Mouse (Mus musculus) small intestine, adult 2 months (tissue): ENCODE data around the gene Dmkn. TPM values are rescaled to one million over a fixed set of nuclear protein-coding genes. Genes with fewer than 3 reads are reported as not detected.

Experiments
- H3K27ac ChIP-seq: fragments of 200-500 bp; 2 replicates; pipeline ENCODE4 v1.5.1; 2012; ENCODE audit warnings: low read depth, low read length, control low read depth, inconsistent platforms; ENCODE audit not compliant: insufficient read depth
- H3K27me3 ChIP-seq: fragments of 200-500 bp; 2 replicates; pipeline ENCODE4 v1.6.1; 2012; ENCODE audit warnings: mild to moderate bottlenecking, moderate library complexity, low read length, inconsistent platforms; ENCODE audit not compliant: control insufficient read depth, insufficient read depth
- H3K36me3 ChIP-seq: fragments of 200-500 bp; 2 replicates; pipeline ENCODE4 v1.6.1; 2012; ENCODE audit warnings: mild to moderate bottlenecking, low read length, control low read depth, inconsistent platforms; ENCODE audit not compliant: control insufficient read depth, insufficient read depth
- H3K4me1 ChIP-seq: fragments of 200-500 bp; 2 replicates; pipeline ENCODE4 v1.6.1; 2012; ENCODE audit warnings: low read length, inconsistent platforms, mixed read lengths; ENCODE audit not compliant: control insufficient read depth, insufficient read depth, insufficient read length
- H3K4me3 ChIP-seq: fragments of 200-500 bp; 2 replicates; pipeline ENCODE4 v1.5.1; 2012; ENCODE audit warnings: low read depth, mild to moderate bottlenecking, control low read depth, inconsistent platforms, low read length, moderate library complexity
- CTCF ChIP-seq: fragments of 200-500 bp; IDR thresholded peaks from 2 replicates; pipeline ENCODE4 v1.5.1; 2012; ENCODE audit warnings: low read depth, mild to moderate bottlenecking, control low read depth, inconsistent platforms, low read length, moderate library complexity, mixed read lengths; ENCODE audit not compliant: insufficient replicate concordance, insufficient read length; ENCODE audit errors: extremely low read depth
- POLR2A ChIP-seq: fragments of 200-500 bp; IDR thresholded peaks from 2 replicates; pipeline ENCODE4 v1.6.1; 2012; ENCODE audit warnings: low read depth, mild to moderate bottlenecking, control low read depth, inconsistent platforms, low read length, moderate library complexity
- WGBS: fragments of 180-500 bp; shearing (Covaris S2); methylation state at CpG from one replicate; pipeline ENCODE4 v1.1.7; 2018; 5-methylcytosine and 5-hydroxymethylcytosine counted together
- polyA plus RNA-seq: library from polyadenylated mRNA; depleted of rRNA; stranded (reverse); fragments of >200 nt; gene quantifications from 2 replicates; pipeline ENCODE4 v1.2.3, GENCODE M21; 2012

Gene Dmkn
- polyA plus RNA-seq, 1 experiment: 1.2 TPM

DNA sequence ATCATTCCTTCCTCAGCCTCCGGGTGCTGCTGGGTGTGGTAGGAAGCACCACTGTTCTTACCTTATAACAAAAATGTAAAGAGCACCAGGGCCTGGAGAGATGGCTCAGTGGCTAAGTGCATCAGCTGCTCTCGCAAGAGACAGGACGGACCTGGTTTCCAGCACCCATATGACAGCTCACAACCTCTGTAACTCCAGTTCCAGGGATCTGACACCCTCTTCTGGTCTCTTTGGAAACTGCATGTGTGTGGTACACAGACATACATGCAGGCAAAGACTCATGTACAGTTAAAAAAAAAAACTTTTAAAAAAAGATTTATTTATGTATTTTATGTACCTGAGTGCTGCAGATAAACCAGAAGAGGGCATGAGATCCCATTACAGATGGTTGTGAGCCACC lies 39.7 kb downstream of the Dmkn start:
- TF ChIP-seq POLR2A (no peak), CTCF (no peak)
- Histone ChIP-seq H3K27me3 (no peaks in the 10 kb centered on the region), H3K4me3 (no peak overlapping the region), H3K36me3 (no peaks in the 10 kb centered on the region), H3K27ac (no peak overlapping the region), H3K4me1 (peaks cover 2% of the 10 kb centered on the region; the same call in 1 of the 2 replicates)
- 97% methylated on average over 3 of the region's 3 CpGs for WGBS

DNA sequence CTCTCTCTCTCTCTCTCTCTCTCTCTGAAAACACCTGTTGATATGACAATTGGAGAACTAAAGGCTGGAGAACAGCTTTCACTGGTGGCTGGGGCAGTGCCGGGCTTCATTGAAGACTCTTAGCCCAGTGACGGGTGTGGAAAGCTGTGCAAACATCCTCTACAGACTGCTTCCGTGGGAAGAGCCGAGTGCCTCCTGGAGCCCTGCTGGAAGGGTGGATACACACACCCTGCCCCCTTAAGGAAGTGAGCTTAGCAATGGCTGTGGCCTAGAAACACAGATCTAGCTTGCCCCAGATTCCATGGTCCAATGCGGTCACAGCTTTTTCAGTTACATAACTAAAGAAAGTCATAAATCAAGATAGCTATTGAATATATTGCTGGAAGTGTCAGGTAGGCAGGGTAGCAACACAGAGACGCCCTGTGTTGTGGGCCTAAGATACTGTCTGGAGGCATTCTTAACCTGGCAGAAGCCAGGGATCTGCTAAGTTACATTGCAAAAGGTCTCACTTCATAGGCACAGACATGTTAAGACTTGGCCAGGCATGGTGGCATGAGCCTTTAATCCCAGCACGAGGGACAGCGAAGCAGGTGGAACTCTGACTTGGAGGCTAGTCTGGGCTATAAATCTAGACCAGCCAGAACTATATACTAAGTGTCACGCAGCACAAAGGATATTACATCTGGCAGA lies 40.6 kb downstream of the Dmkn start:
- peak overlapping the region; percentile 33; the same call in 1 of the 2 replicates for H3K27ac ChIP-seq

DNA sequence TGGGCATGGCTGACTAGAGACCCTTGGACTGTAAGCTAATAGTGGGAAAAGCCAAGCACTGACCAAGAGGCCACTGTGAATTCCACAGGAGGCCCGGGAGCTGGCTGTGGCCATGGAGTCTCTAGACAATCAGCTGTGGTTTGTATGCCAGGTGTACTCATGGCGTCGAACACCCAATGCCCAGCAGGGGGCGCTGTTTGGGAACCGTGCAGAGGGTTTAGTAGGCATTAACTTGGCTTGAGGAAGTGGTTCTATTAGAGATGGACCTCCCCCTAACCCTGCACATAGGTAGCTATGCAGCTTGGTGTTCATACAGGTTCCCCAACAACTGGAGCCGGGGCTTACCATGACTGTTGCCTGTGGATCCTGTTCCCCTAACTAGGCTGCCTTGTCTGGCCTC lies 42.4 kb downstream of the Dmkn start:
- Histone ChIP-seq H3K4me3 (no peak overlapping the region), H3K4me1 (peaks cover 2% of the 10 kb centered on the region; the same call in 1 of the 2 replicates), H3K27me3 (no peaks in the 10 kb centered on the region), H3K36me3 (no peaks in the 10 kb centered on the region), H3K27ac (no peak overlapping the region)
- 60% methylated on average over 6 of the region's 6 CpGs for WGBS
- TF ChIP-seq CTCF (peak; percentile 71; the same call in 1 of the 2 replicates), POLR2A (no peak)

More for the DNA sequence above, 40.6 kb downstream of the Dmkn start:
- Histone ChIP-seq H3K4me1 (peaks cover 2% of the 10 kb centered on the region; the same call in 1 of the 2 replicates), H3K27me3 (no peaks in the 10 kb centered on the region), H3K36me3 (no peaks in the 10 kb centered on the region), H3K4me3 (no peak overlapping the region)
- TF ChIP-seq POLR2A (no peak), CTCF (no peak; the same call in 1 of the 2 replicates)
- WGBS: 22% methylated on average over 9 of the region's 9 CpGs

DNA sequence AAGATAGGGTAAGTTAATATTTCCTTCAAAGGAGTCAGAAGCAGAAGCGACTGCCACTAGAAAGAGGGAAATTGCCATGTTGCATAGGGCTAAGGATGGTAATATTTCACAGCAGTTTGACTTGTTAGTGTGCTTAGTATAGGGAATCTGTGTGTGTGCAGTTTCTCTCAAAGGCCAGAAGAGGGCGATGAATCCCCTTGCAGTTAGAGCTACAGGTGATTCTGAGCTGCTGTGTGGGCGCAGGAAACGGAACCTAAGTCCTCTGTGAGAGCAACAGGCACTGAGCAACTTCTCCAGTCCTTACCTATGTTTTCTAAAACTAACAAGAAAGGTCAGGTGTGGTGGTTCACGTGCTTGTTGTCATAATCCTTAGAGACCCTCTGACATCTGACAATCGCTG lies 46.8 kb downstream of the Dmkn start:
- TF ChIP-seq POLR2A: no peak
- peak; percentile 43; the same call in 1 of the 2 replicates for TF ChIP-seq CTCF
- Histone ChIP-seq H3K4me3 (no peak overlapping the region), H3K27me3 (no peaks in the 10 kb centered on the region), H3K36me3 (no peaks in the 10 kb centered on the region), H3K4me1 (peaks cover 12% of the 10 kb centered on the region; the same call in 1 of the 2 replicates), H3K27ac (no peak overlapping the region)
- WGBS: 77% methylated on average over 6 of the region's 6 CpGs

DNA sequence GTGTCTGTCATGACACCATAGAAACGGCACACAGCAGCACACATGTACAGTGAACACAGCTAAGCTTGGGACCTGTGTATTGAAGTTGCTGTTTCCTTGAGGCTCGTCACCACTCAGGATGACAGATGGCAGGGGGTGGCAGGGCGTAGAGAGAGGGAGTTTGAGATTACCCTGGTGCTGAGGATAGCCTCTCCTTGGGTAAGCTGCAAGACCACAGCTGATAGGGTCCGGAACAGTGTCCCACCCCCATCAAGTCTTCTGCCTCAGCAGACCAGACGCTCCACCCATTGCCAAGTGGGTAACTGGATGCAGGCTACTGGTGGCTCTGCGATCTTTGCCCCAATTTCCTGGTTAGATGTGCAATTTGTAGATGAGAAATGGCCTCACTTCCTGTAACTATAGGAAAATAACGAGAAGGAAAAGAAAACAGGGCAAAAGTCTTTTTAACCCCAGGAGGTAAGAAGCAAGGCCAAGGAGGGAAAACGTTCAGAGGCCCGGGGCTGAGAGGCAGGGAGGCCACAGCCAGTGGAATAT lies 48.3 kb downstream of the Dmkn start:
- Histone ChIP-seq H3K4me1 (peaks cover 12% of the 10 kb centered on the region; the same call in 1 of the 2 replicates), H3K36me3 (no peaks in the 10 kb centered on the region), H3K4me3 (peak overlapping the region; percentile 26; the same call in 1 of the 2 replicates), H3K27me3 (no peaks in the 10 kb centered on the region), H3K27ac (peak overlapping the region; percentile 67)
- TF ChIP-seq POLR2A (no peak), CTCF (no peak)
- WGBS: 6% methylated on average over 9 of the region's 9 CpGs

DNA sequence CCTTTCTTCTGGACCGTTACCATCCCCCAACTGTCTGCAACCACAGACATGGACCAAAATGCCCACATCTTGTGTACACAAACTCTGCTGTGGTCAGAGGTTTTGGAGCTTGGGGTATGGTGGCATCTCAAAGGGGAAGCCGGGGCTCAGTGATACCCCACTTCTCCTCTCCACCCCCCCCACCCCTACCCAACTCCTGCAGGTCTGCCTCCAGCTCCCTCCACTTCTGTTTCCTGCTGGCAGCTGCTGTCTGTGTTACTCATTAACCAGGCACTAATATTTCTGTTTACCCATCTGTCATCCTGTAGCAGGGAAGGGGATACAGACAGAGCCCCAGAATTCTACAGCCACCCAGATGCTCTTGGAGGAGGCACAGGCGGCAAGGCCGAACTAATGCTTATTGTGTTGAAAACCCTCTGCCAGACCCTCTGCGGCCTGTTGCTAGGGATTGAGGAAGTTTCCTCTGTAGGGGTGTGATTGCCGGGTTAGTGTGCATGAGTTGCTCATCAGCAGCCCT lies 48.8 kb downstream of the Dmkn start:
- Histone ChIP-seq H3K36me3 (no peaks in the 10 kb centered on the region), H3K27me3 (no peaks in the 10 kb centered on the region), H3K4me3 (peak overlapping the region; percentile 26; the same call in 1 of the 2 replicates), H3K27ac (peak overlapping the region; percentile 67), H3K4me1 (peaks cover 12% of the 10 kb centered on the region; the same call in 1 of the 2 replicates)
- WGBS: 19% methylated on average over 6 of the region's 6 CpGs
- no peak for TF ChIP-seq CTCF
- TF ChIP-seq POLR2A: no peak

DNA sequence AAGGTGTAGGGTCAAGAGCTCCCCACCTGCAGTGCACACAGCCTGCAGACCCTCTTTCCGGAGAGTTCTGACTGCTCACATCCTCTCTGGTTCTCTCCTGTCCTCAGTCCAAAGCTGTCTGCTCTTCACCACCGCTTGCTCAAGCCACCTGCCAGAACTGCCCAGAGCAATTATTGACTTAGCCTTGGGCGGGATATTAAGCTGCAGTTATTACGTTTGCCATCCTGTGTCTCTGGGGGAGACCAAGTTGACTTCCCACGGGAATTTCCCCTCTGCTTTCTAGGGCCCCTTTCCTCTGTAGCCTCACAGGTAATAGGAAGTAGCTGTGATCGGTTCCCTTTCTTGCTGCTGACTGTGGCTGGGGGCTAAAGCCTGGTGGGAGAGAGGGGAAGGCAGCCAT lies 56.6 kb downstream of the Dmkn start:
- Histone ChIP-seq H3K36me3 (no peaks in the 10 kb centered on the region), H3K27me3 (no peaks in the 10 kb centered on the region), H3K4me3 (peak overlapping the region; percentile 28), H3K4me1 (peaks cover 5% of the 10 kb centered on the region), H3K27ac (peak overlapping the region; percentile 17; the same call in 1 of the 2 replicates)
- 17% methylated on average over 6 of the region's 6 CpGs for WGBS
- TF ChIP-seq CTCF: no peak
- no peak for TF ChIP-seq POLR2A
